Mouse (Mus musculus) intestine, embryonic 16.5 days (tissue): ENCODE results near the gene Ptcd1. TPM values are rescaled to one million over a fixed set of nuclear protein-coding genes. Genes with fewer than 3 reads are reported as not detected.

Experiments
- polyA plus RNA-seq: library from polyadenylated mRNA; unstranded; fragments of >200 nt; fragmentation: Nextera tagmentation; extraction: Ambion mirVana; gene quantifications from 2 replicates; pipeline ENCODE4 v1.2.1, GENCODE M21; 2015

The Ptcd1 gene
- polyA plus RNA-seq, 1 experiment from 2014 or later, result 14.7 TPM

Other genes with a start within 250 kb of the Ptcd1 start
- 3.5 and 5.0 TPM in 2 replicates for gene Smurf1, start 201.3 kb downstream of the Ptcd1 start, polyA plus RNA-seq
- gene Gm4871, start 134.4 kb downstream of the Ptcd1 start, polyA plus RNA-seq, result not detected in 2 replicates
- gene 1700018F24Rik, start 124.1 kb downstream of the Ptcd1 start, polyA plus RNA-seq, result not detected in 2 replicates
- 138 and 141 TPM in 2 replicates for gene Arpc1a, start 83.3 kb downstream of the Ptcd1 start, polyA plus RNA-seq
- 0.34 and 0.40 TPM in 2 replicates for gene Kpna7, start 83.1 kb downstream of the Ptcd1 start, polyA plus RNA-seq
- gene Arpc1b, start 52.9 kb downstream of the Ptcd1 start, polyA plus RNA-seq, result 701 and 703 TPM in 2 replicates
- gene Pdap1, start 26.9 kb downstream of the Ptcd1 start, polyA plus RNA-seq, result 62.7 and 66.6 TPM in 2 replicates
- 166 and 178 TPM in 2 replicates for gene Bud31, start 26.7 kb downstream of the Ptcd1 start, polyA plus RNA-seq
- 38.9 and 41.1 TPM in 2 replicates for gene Cpsf4, start 105 bp upstream of the Ptcd1 start, polyA plus RNA-seq
- gene Atp5j2, start 25.0 kb upstream of the Ptcd1 start, polyA plus RNA-seq, result 956 and 964 TPM in 2 replicates
- 8.2 and 8.4 TPM in 2 replicates for gene Zkscan14, start 34.8 kb upstream of the Ptcd1 start, polyA plus RNA-seq
- gene Zkscan5, start 37.5 kb upstream of the Ptcd1 start, polyA plus RNA-seq, result 7.1 and 8.4 TPM in 2 replicates
- gene Zfp655, start 64.6 kb upstream of the Ptcd1 start, polyA plus RNA-seq, result 36.7 and 38.9 TPM in 2 replicates
- 0.49 and 0.66 TPM in 2 replicates for gene Zscan25, start 113.4 kb upstream of the Ptcd1 start, polyA plus RNA-seq
- gene Cyp3a57, start 178.2 kb upstream of the Ptcd1 start, polyA plus RNA-seq, result not detected in 2 replicates